ENCODE assay signal across 28 mouse cellular contexts in the genomic region with DNA sequence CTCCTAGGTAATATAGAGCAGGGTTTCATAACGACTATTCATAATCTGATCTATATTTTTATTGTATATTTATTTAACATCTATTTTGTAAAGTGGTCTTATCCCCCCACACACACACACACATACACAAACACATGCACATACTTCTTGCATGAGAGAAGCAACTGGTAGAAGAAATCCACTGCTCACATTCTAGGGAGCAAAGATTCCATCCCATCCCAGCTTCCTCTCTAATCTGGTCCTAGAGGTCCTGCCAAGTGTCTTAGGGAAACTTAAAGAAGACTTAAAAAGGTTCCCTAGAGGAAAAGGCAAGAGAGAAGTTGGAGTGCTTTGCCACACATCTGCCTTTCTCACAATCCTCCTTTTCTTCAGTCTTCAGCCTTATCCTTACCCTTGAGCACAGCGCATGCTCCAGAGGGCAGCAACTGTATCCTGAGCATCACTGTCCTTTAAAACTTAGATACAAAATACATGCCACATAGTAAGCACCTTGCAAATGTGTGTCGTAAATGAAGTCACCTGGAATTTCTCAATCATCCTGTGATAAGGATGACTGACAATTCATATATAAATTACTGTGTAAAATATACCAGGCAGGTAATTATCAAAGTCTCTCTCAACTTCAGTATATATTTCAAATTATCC.
DNase-seq lines count a peak whose midpoint lies in the region; ATAC-seq and TF ChIP-seq lines count a peak whose summit lies in the region.
"Had no signal": no experiment of that assay in that cellular context is flagged by ENCODE, and none has a peak within 500 bp of the region (broad histone marks: within the 10 kb centered on the region; RNA-seq: fewer than 3 reads in every experiment).

No protein-coding gene starts in this region.

- no peak for ATAC-seq in kidney, postnatal 0 days (replicated peaks; ENCODE audit: low FRiP score, low read depth)
- no peak for ATAC-seq in midbrain, embryonic 14.5 days (ENCODE audit: low FRiP score, low TSS enrichment)
- ATAC-seq: CD4-positive, CD25-positive, alpha-beta regulatory T cell, adult 4 months; forebrain, embryonic 15.5 days; hindbrain, embryonic 16.5 days had no signal

- no peak overlapping the region for H3K9ac ChIP-seq in kidney, postnatal 0 days (ENCODE audit: low read depth, low read length)
- no peak overlapping the region for H3K9ac ChIP-seq in midbrain, embryonic 14.5 days (replicated peaks; ENCODE audit: low read length)
- H3K9ac ChIP-seq: embryonic facial prominence, embryonic 12.5 days; embryonic facial prominence, embryonic 15.5 days; forebrain, embryonic 12.5 days; forebrain, embryonic 15.5 days; heart, embryonic 12.5 days; heart, embryonic 15.5 days; hindbrain, embryonic 13.5 days had no signal

- intact Hi-C loops in gastrocnemius, adult 2 months (cut with DNase I), result no loop called here

- WGBS in kidney, postnatal 0 days, result 77% methylated on average over 3 of the region's 3 CpGs
- WGBS in midbrain, embryonic 14.5 days, result 82% methylated on average over 3 of the region's 3 CpGs

- peak; percentile 10 for DNase-seq in kidney, postnatal 0 days (ENCODE audit: low spot score)
- DNase-seq in kidney, postnatal 36 days, result no peak
- DNase-seq in Muller cell, postnatal 12 days (ENCODE audit: inconsistent ontology term), result peak; percentile 4
- no peak for DNase-seq in midbrain, embryonic 14.5 days
- no peak for DNase-seq in gastrocnemius, adult 2 months
- DNase-seq: adrenal gland, adult 2 months; adrenal gland, postnatal 14 days; cerebellum, adult 11 months; cerebellum, adult 2 months; cerebellum, adult 9-11 months; cerebellum, postnatal 25 days; gastrocnemius, postnatal 10 days; heart, adult 18-20 months; heart, postnatal 10 days; heart, postnatal 36 days; kidney, adult 11 months had no signal

- no peak for TF ChIP-seq POLR2A in embryonic fibroblast, embryonic 13.5 days (IDR thresholded peaks at IDR 0.05; ENCODE audit: low read depth, low read length)

- no peaks in the 10 kb centered on the region for H3K9me3 ChIP-seq in kidney, postnatal 0 days (replicated peaks; ENCODE audit: low read length)
- H3K9me3 ChIP-seq in midbrain, embryonic 14.5 days (ENCODE audit: control insufficient read depth, low read length), result no peaks in the 10 kb centered on the region
- H3K9me3 ChIP-seq: embryonic facial prominence, embryonic 12.5 days; embryonic facial prominence, embryonic 15.5 days; forebrain, embryonic 12.5 days; forebrain, embryonic 15.5 days; heart, embryonic 12.5 days; heart, embryonic 15.5 days; hindbrain, embryonic 10.5 days; hindbrain, embryonic 13.5 days had no signal

- no peak overlapping the region for H3K4me2 ChIP-seq in kidney, postnatal 0 days (ENCODE audit: low read length)
- no peak overlapping the region for H3K4me2 ChIP-seq in midbrain, embryonic 14.5 days (ENCODE audit: low read length)
- H3K4me2 ChIP-seq: embryonic facial prominence, embryonic 12.5 days; embryonic facial prominence, embryonic 15.5 days; forebrain, embryonic 12.5 days; forebrain, embryonic 15.5 days; heart, embryonic 12.5 days; heart, embryonic 15.5 days; hindbrain, embryonic 13.5 days had no signal

- H3K27me3 ChIP-seq in kidney, postnatal 0 days (ENCODE audit: insufficient read depth, low read length), result no peaks in the 10 kb centered on the region
- no peaks in the 10 kb centered on the region for H3K27me3 ChIP-seq in midbrain, embryonic 14.5 days (ENCODE audit: control insufficient read depth, insufficient read depth, low read length)
- H3K27me3 ChIP-seq: embryonic facial prominence, embryonic 12.5 days; embryonic facial prominence, embryonic 15.5 days; forebrain, embryonic 12.5 days; forebrain, embryonic 15.5 days; heart, embryonic 12.5 days; heart, embryonic 15.5 days; hindbrain, embryonic 13.5 days had no signal

- H3K4me3 ChIP-seq in kidney, postnatal 0 days (replicated peaks; ENCODE audit: low read depth, low read length), result no peak overlapping the region
- H3K4me3 ChIP-seq in embryonic fibroblast, embryonic 13.5 days (ENCODE audit: insufficient read depth, low read length), result no peak overlapping the region
- H3K4me3 ChIP-seq in midbrain, embryonic 14.5 days (replicated peaks; ENCODE audit: low read depth, low read length), result no peak overlapping the region
- no peak overlapping the region for H3K4me3 ChIP-seq in gastrocnemius, adult 2 months
- H3K4me3 ChIP-seq: embryonic facial prominence, embryonic 12.5 days; embryonic facial prominence, embryonic 15.5 days; erythroblast, embryonic 14.5 days; forebrain, embryonic 12.5 days; forebrain, embryonic 15.5 days; heart, embryonic 12.5 days; heart, embryonic 15.5 days; hindbrain, embryonic 10.5 days; hindbrain, embryonic 13.5 days had no signal

- H3K4me1 ChIP-seq in kidney, postnatal 0 days (replicated peaks; ENCODE audit: insufficient read depth, low read length), result no peaks in the 10 kb centered on the region
- peaks cover 8% of the 10 kb centered on the region for H3K4me1 ChIP-seq in embryonic fibroblast, embryonic 13.5 days (ENCODE audit: control insufficient read depth, insufficient read depth, low read length)
- no peaks in the 10 kb centered on the region; the same call in 1 of the 2 replicates for H3K4me1 ChIP-seq in midbrain, embryonic 14.5 days (ENCODE audit: control insufficient read depth, insufficient read depth, low read length)
- H3K4me1 ChIP-seq: embryonic facial prominence, embryonic 12.5 days; embryonic facial prominence, embryonic 15.5 days; forebrain, embryonic 12.5 days; heart, embryonic 15.5 days; hindbrain, embryonic 10.5 days; hindbrain, embryonic 13.5 days had no signal

- no peak overlapping the region for H3K27ac ChIP-seq in kidney, postnatal 0 days
- peak overlapping the region; percentile 100 for H3K27ac ChIP-seq in embryonic fibroblast, embryonic 13.5 days (ENCODE audit: insufficient read depth, low read length)
- H3K27ac ChIP-seq in midbrain, embryonic 14.5 days (replicated peaks; ENCODE audit: low read depth, low read length), result no peak overlapping the region
- no peak overlapping the region for H3K27ac ChIP-seq in gastrocnemius, adult 2 months
- H3K27ac ChIP-seq: embryonic facial prominence, embryonic 12.5 days; embryonic facial prominence, embryonic 15.5 days; forebrain, embryonic 12.5 days; forebrain, embryonic 15.5 days; heart, embryonic 15.5 days; hindbrain, embryonic 10.5 days; hindbrain, embryonic 13.5 days had no signal

- TF ChIP-seq CTCF in kidney, postnatal 0 days (IDR thresholded peaks at IDR 0.05; ENCODE audit: low read depth), result no peak
- TF ChIP-seq CTCF in embryonic fibroblast, embryonic 13.5 days (IDR thresholded peaks at IDR 0.05; ENCODE audit: borderline replicate concordance, insufficient read depth, low read length), result no peak
- TF ChIP-seq CTCF in gastrocnemius, adult 2 months (IDR thresholded peaks at IDR 0.05), result no peak

- H3K36me3 ChIP-seq in kidney, postnatal 0 days (ENCODE audit: insufficient read depth, low read length), result no peaks in the 10 kb centered on the region
- no peaks in the 10 kb centered on the region for H3K36me3 ChIP-seq in midbrain, embryonic 14.5 days (ENCODE audit: control insufficient read depth, insufficient read depth, low read length)
- H3K36me3 ChIP-seq: embryonic facial prominence, embryonic 12.5 days; embryonic facial prominence, embryonic 15.5 days; forebrain, embryonic 12.5 days; forebrain, embryonic 15.5 days; heart, embryonic 12.5 days; heart, embryonic 15.5 days; hindbrain, embryonic 10.5 days; hindbrain, embryonic 13.5 days had no signal

Comparison
In these comparisons a context has a peak if more than half of its experiments do, and no peak if none do; other contexts are left out.
1. DNase-seq: peak in kidney, postnatal 0 days (single experiment) and Muller cell, postnatal 12 days (single experiment); none in kidney, postnatal 36 days (0 of 2), midbrain, embryonic 14.5 days (single experiment) and gastrocnemius, adult 2 months (single experiment).